Mouse (Mus musculus): ENCODE measurements around the gene Endov.
A peak's percentile ranks its signal among the peaks of the same experiment; 100 is the strongest.

Gene Endov

GRCm38 (mm10) chr11:119516677-119517361 is 25.7 kb downstream of the Endov start:
- DNase-seq (ENCODE audit: low read depth in 2 of 2, low spot score in 2 of 2), result no peak

DNA sequence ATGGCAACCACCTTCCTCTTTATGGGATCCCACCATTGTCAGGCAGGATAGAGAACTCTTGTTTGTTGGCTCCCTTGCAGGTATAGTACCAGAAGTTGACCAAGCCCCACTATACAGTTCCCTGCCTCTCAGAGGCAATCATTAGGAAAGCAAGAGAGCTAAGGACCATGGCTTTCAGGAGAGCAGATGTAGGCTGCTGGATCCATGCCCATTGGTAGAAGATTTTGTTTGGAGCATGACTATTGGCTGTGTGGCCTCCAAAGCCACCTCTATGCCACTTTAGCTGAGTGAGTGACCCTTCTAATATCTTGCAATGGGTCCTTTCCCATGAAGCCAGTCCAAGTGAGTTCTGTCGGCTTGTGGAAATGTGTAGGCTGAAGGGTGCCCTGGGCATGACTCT is 28.2 kb downstream of the Endov start:
- no peak for DNase-seq (ENCODE audit: low read depth in 2 of 2, low spot score in 2 of 2)

GRCm38 (mm10) chr11:119520005-119520712 is 29.0 kb downstream of the Endov start:
- no peak for DNase-seq (ENCODE audit: low read depth in 2 of 2, low spot score in 2 of 2)

DNA sequence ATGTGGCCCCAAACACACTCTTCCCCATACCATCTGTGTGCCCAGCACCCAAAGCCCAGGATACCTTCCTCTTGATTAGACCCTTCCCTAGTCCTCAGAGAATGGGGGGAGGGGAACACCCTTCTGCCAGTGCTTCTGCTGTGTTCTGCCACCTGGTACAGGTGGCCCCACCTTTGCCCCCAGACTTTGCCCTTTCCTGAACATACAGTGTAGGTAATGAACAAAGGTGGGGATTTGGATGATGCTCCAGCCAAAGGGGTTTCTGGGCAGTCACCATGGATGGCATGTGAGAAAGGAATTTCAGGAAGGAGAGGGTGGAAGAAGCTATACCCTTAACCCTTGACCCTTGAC is 29.5 kb downstream of the Endov start:
- no peak for DNase-seq (ENCODE audit: low read depth in 2 of 2, low spot score in 2 of 2)

DNA sequence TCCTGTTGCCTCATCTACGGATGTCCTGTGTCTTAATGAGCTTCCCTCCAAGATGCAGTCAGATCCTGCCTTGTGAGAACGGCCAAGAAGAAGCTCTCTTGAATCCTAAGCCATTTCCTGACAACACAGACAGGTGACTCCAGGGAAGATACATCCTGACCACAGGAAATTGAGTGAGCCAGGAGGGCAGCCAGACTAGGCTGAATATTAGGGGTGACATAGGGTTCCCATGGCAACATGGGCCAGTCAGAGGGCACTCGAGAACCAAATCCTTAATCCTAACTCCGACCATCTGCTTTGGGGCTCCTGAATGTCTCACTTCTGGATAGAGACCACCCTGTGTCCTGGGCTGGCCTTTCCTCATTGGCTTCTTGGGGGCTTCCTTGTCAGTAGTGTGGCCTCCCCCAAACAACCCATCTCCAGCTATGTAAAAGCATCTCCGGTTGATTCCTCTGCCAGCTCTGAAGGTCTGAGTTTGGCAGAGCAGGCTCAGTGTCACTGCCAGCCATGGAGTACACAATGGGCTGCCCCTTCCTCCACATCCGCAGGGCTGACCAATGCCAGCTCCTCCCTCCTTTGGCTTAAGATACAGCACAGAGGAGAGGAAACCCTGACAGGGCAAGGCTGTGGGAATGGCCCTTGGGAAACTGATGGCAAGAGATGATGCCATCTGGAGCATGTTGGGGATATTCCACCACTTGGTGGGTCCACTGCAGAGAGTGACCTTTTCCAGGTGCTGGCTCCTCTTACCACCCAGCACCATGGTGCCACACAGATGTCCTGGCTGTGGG is 31.0 kb downstream of the Endov start:
- no peak for DNase-seq (ENCODE audit: low read depth in 2 of 2, low spot score in 2 of 2)

- no peak for DNase-seq (ENCODE audit: low read depth in 2 of 2, low spot score in 2 of 2)
These were observed 31.6 kb downstream of the Endov start for GRCm38 (mm10) chr11:119522779-119523178.

- no peak for DNase-seq (ENCODE audit: low read depth in 2 of 2, low spot score in 2 of 2)
These were observed 32.2 kb downstream of the Endov start for GRCm38 (mm10) chr11:119523392-119523791.

- DNase-seq (ENCODE audit: low read depth in 2 of 2, low spot score in 2 of 2), result peak; percentile 50 to 59
These were observed 33.4 kb downstream of the Endov start for GRCm38 (mm10) chr11:119524545-119524949.

GRCm38 (mm10) chr11:119526068-119526966 is 35.2 kb downstream of the Endov start:
- DNase-seq (ENCODE audit: low read depth in 2 of 2, low spot score in 2 of 2), result no peak

- DNase-seq (ENCODE audit: low read depth in 2 of 2, low spot score in 2 of 2), result no peak
These were observed 37.8 kb downstream of the Endov start for GRCm38 (mm10) chr11:119528930-119529329.

- no peak for DNase-seq (ENCODE audit: low read depth in 2 of 2, low spot score in 2 of 2)
These were observed 41.3 kb downstream of the Endov start for GRCm38 (mm10) chr11:119532460-119532859.

- DNase-seq (ENCODE audit: low read depth in 2 of 2, low spot score in 2 of 2), result no peak
These were observed 42.6 kb downstream of the Endov start for GRCm38 (mm10) chr11:119533745-119534144.

- no peak for DNase-seq (ENCODE audit: low read depth in 2 of 2, low spot score in 2 of 2)
These were observed 48.8 kb downstream of the Endov start for GRCm38 (mm10) chr11:119539944-119540343.

DNA sequence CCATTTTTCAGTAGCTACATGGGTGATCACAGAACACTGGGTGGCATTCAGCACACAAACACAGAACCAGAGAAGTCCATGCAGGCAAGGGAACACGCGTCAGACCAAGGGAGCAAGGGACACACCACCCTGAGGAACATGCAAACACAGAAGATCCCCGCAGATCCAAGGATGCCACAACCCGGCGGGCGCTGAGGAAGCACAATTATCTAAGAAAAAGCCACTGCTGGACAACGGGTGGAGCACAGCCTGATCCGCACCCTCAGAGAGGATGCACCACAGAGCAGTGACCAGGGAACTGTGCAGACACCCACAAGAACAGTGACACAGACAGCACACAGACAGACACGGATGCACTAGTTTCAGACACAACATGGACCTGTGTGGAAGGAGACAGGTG is 49.4 kb downstream of the Endov start:
- DNase-seq (ENCODE audit: low read depth in 2 of 2, low spot score in 2 of 2), result no peak

GRCm38 (mm10) chr11:119541082-119541481 is 49.9 kb downstream of the Endov start:
- DNase-seq (ENCODE audit: low read depth in 2 of 2, low spot score in 2 of 2), result no peak

GRCm38 (mm10) chr11:119542371-119542770 is 51.2 kb downstream of the Endov start:
- DNase-seq (ENCODE audit: low read depth in 2 of 2, low spot score in 2 of 2), result no peak

GRCm38 (mm10) chr11:119542886-119543285 is 51.7 kb downstream of the Endov start:
- DNase-seq (ENCODE audit: low read depth in 2 of 2, low spot score in 2 of 2), result no peak

DNA sequence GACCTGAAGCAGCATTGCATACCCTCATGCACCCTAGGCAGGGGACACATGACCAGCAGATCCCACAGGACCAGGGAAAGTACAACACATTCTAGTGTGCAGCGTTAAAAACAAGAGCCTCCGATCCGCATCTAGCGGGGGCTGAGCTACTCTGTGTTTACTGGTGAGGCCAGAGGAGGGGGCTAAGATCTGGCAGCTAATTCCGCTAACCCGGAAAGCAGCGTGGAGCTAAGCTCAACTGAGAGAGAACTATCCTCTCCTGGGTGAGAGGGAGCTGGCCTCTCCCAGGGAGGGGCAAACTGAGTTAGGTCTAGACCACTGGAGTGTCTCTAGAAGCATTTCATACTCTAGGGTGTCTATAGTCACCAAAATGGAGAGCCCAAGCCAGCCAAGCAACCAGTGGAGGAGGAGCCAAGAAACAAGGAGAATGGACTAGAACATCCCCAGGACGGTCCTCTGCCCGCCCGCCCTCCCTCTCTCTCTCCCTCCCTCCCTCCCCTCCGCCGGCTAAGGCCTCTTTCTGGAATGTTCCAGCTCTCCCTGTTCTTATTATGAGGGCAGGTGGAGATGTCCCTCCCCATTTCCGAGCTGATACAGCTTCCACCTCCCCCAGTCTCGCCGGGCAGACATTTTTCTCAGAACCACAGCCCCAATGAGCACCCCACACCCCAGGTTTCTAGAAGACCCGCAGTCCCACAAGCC is 52.8 kb downstream of the Endov start:
- no peak for DNase-seq (ENCODE audit: low read depth in 2 of 2, low spot score in 2 of 2)

DNA sequence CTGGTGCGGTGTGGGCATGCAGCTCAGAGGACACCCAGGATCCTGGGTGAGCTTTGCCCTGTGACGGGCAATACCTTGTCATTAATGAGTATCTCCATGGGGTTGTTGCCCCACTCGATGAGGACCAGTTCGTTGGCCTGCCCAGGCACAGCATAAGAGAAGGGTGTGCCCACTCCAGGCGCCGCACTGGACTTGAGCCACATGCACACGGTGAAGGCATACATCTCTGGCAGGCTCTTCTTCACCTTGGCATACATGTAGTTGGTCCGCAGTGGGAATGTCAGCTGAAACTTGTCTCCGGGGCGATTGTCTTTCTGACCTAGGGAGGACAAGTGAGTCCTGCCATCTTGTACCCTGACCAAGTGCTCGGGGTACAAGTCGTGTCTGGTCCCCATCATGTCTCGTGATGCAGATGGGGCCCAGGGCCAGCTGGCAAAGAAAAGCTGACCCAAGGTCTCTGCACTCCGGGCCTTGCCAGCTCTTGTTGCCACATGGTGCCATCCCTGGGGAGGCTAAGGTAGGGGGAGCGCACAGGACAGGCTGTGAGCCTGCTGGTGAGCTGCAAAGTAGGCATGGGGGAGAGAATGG is 53.5 kb downstream of the Endov start:
- no peak for DNase-seq (ENCODE audit: low read depth in 2 of 2, low spot score in 2 of 2)

DNA sequence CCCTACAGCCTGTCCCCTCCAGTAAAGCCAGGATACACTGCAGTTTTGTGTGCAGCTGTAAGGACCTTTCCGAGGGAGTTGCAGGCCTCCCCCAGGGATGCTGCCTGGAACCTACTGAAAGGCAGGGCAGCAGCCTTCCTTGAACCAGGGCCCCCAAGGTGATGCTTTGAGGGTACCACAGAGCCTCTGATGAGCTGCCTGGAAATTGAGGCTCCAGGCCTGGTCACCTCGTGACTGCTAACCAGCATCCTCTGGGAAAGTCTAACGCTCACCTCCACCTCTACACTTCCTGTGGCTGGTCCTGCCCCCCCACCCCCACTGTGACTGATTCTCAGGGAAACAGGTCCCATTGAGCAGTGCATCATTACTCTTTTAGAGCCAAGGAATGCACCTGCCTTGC is 54.1 kb downstream of the Endov start:
- no peak for DNase-seq (ENCODE audit: low read depth in 2 of 2, low spot score in 2 of 2)

All from CD8-positive naive resting alpha-beta T cell, adult 2 months (primary cell).